23 mouse cellular contexts compared by ENCODE assay signal in genomic region chr1:20974341-20975135, GRCm38 (mm10). TPM values are rescaled to one million over a fixed set of nuclear protein-coding genes. Genes with fewer than 3 reads are reported as not detected.
A peak's percentile ranks its signal among the peaks of the same experiment; 100 is the strongest.
DNase-seq lines count a peak whose midpoint lies in the region; ATAC-seq and TF ChIP-seq lines count a peak whose summit lies in the region.
"Had no signal": no experiment of that assay in that cellular context is flagged by ENCODE, and none has a peak within 500 bp of the region (broad histone marks: within the 10 kb centered on the region; RNA-seq: fewer than 3 reads in every experiment).

No protein-coding gene starts in this region.

- no peak overlapping the region for H3K4me3 ChIP-seq in heart, adult 2 months
- H3K4me3 ChIP-seq in liver, postnatal 0 days (ENCODE audit: low read depth, low read length) = no peak overlapping the region
- no peak overlapping the region for H3K4me3 ChIP-seq in liver, embryonic 12.5 days
- H3K4me3 ChIP-seq in forebrain, embryonic 15.5 days = no peak overlapping the region
- H3K4me3 ChIP-seq: forebrain, embryonic 10.5 days; heart, embryonic 10.5 days; kidney, embryonic 15.5 days; midbrain, embryonic 10.5 days had no signal

- no peak for DNase-seq in heart, adult 2 months
- DNase-seq in heart, postnatal 14 days = no peak
- DNase-seq in liver, postnatal 0 days = no peak
- peak; percentile 20 for DNase-seq in WW6 (ENCODE audit: low read depth, low spot score)
- no peak for DNase-seq in B cell, adult 2 months
- DNase-seq: adrenal gland, adult 2 months; cerebellum, adult 8-10 months; gastrocnemius, postnatal 14 days; layer of hippocampus, postnatal 36 days; liver; lung, adult 2 months; lung, postnatal 4 days; right cerebral cortex, postnatal 4 days; thymus, postnatal 14 days had no signal

- no peaks in the 10 kb centered on the region for H3K27me3 ChIP-seq in heart, adult 2 months (ENCODE audit: control insufficient read depth, insufficient read depth, low read length)
- no peaks in the 10 kb centered on the region for H3K27me3 ChIP-seq in liver, postnatal 0 days (ENCODE audit: insufficient read depth, low read length)
- H3K27me3 ChIP-seq in liver, embryonic 12.5 days (replicated peaks) = no peaks in the 10 kb centered on the region
- no peaks in the 10 kb centered on the region for H3K27me3 ChIP-seq in forebrain, embryonic 15.5 days
- H3K27me3 ChIP-seq: kidney, embryonic 15.5 days had no signal

- TF ChIP-seq CTCF in heart, adult 2 months (IDR thresholded peaks at IDR 0.05) = peak; percentile 41
- peak; percentile 15; the same call in 1 of the 2 replicates for TF ChIP-seq CTCF in liver, postnatal 0 days (IDR thresholded peaks at IDR 0.05; ENCODE audit: low read depth)

- no peaks in the 10 kb centered on the region for H3K36me3 ChIP-seq in heart, adult 2 months (ENCODE audit: control insufficient read depth, insufficient read depth, low read length)
- no peaks in the 10 kb centered on the region for H3K36me3 ChIP-seq in liver, postnatal 0 days (replicated peaks; ENCODE audit: insufficient read depth, low read length)
- no peaks in the 10 kb centered on the region for H3K36me3 ChIP-seq in liver, embryonic 12.5 days
- no peaks in the 10 kb centered on the region for H3K36me3 ChIP-seq in forebrain, embryonic 15.5 days
- H3K36me3 ChIP-seq: forebrain, embryonic 10.5 days; G1E; heart, embryonic 10.5 days; kidney, embryonic 15.5 days; midbrain, embryonic 10.5 days had no signal

- no peak for TF ChIP-seq EP300 in heart, adult 2 months (IDR thresholded peaks at IDR 0.05; ENCODE audit: insufficient read depth, low read depth, low read length)
- TF ChIP-seq EP300 in liver, postnatal 0 days (IDR thresholded peaks at IDR 0.05; ENCODE audit: low read depth) = no peak

- ATAC-seq in liver, postnatal 0 days = no peak
- ATAC-seq in liver, embryonic 12.5 days = no peak
- ATAC-seq in forebrain, embryonic 15.5 days (replicated peaks) = no peak
- ATAC-seq: inflammation-experienced regulatory T-cells, adult 6 months had no signal

- TF ChIP-seq POLR2A in heart, adult 2 months (IDR thresholded peaks at IDR 0.05; ENCODE audit: insufficient read depth, low read depth, low read length) = no peak

- H3K27ac ChIP-seq in heart, adult 2 months = no peak overlapping the region
- no peak overlapping the region for H3K27ac ChIP-seq in liver, postnatal 0 days (ENCODE audit: low read depth)
- no peak overlapping the region for H3K27ac ChIP-seq in liver, embryonic 12.5 days
- no peak overlapping the region for H3K27ac ChIP-seq in forebrain, embryonic 15.5 days (replicated peaks)
- H3K27ac ChIP-seq: forebrain, embryonic 10.5 days; heart, embryonic 10.5 days; kidney, embryonic 15.5 days; midbrain, embryonic 10.5 days; stomach, postnatal 0 days had no signal

- no peak overlapping the region for H3K9ac ChIP-seq in heart, adult 2 months (ENCODE audit: low read depth, low read length)
- H3K9ac ChIP-seq in liver, postnatal 0 days (replicated peaks) = no peak overlapping the region
- no peak overlapping the region for H3K9ac ChIP-seq in liver, embryonic 12.5 days
- H3K9ac ChIP-seq in forebrain, embryonic 15.5 days (replicated peaks) = no peak overlapping the region
- H3K9ac ChIP-seq: kidney, embryonic 15.5 days had no signal

- no peaks in the 10 kb centered on the region for H3K79me2 ChIP-seq in heart, adult 2 months (replicated peaks; ENCODE audit: control insufficient read depth, insufficient read depth, low read length)

- intact Hi-C loops in heart, adult 2 months (cut with DNase I) = no loop called here
- intact Hi-C loops in heart, postnatal 14 days (cut with DNase I) = no loop called here

- 70% methylated on average over 9 of the region's 9 CpGs for WGBS in heart, adult 2 months
- WGBS in liver, postnatal 0 days (ENCODE audit: insufficient replicate concordance) = 64% methylated on average over 9 of the region's 9 CpGs
- 61% methylated on average over 9 of the region's 9 CpGs for WGBS in liver, embryonic 12.5 days (ENCODE audit: insufficient replicate concordance)
- WGBS in forebrain, embryonic 15.5 days = 79% methylated on average over 9 of the region's 9 CpGs

- no peak overlapping the region for H3K4me2 ChIP-seq in liver, postnatal 0 days (ENCODE audit: low read depth, low read length)
- no peak overlapping the region for H3K4me2 ChIP-seq in liver, embryonic 12.5 days
- H3K4me2 ChIP-seq in forebrain, embryonic 15.5 days (replicated peaks) = no peak overlapping the region
- H3K4me2 ChIP-seq: kidney, embryonic 15.5 days had no signal

- no peaks in the 10 kb centered on the region for H3K9me3 ChIP-seq in liver, postnatal 0 days (ENCODE audit: low read length)
- no peaks in the 10 kb centered on the region for H3K9me3 ChIP-seq in liver, embryonic 12.5 days (replicated peaks)
- H3K9me3 ChIP-seq in forebrain, embryonic 15.5 days = no peaks in the 10 kb centered on the region
- H3K9me3 ChIP-seq: forebrain, embryonic 10.5 days; G1E; heart, embryonic 10.5 days; kidney, embryonic 15.5 days; midbrain, embryonic 10.5 days had no signal

- H3K4me1 ChIP-seq in heart, adult 2 months (ENCODE audit: control insufficient read depth, insufficient read depth, low read length) = no peaks in the 10 kb centered on the region
- H3K4me1 ChIP-seq in liver, postnatal 0 days (ENCODE audit: insufficient read depth) = no peaks in the 10 kb centered on the region
- H3K4me1 ChIP-seq in liver, embryonic 12.5 days = no peaks in the 10 kb centered on the region; the same call in 1 of the 2 replicates
- no peaks in the 10 kb centered on the region for H3K4me1 ChIP-seq in forebrain, embryonic 15.5 days
- H3K4me1 ChIP-seq: forebrain, embryonic 10.5 days; heart, embryonic 10.5 days; kidney, embryonic 15.5 days; midbrain, embryonic 10.5 days had no signal

RNA-seq across cellular contexts. Expression of gene Efhc1, which starts 23.1 kb away (rescaled TPM):
- under 1 TPM; 0.41 to 0.63 TPM for total RNA-seq in heart, adult 2 months (2021)
- 1.2 and 1.8 TPM in 2 replicates for polyA plus RNA-seq in heart, adult 2 months (2012; rRNA removed)
- 1 to 10 TPM in 1 of 2 experiments, under 1 TPM in 1; 0.71 to 1.6 TPM for total RNA-seq in heart, postnatal 14 days (2021)
- 0.34 and 0.39 TPM in 2 replicates for polyA plus RNA-seq in liver, postnatal 0 days (2015; fragmentation: Nextera tagmentation; extraction: Ambion mirVana)
- polyA plus RNA-seq in liver, embryonic 12.5 days (2016; fragmentation: Nextera tagmentation; extraction: Ambion mirVana) = 0.62 and 0.77 TPM in 2 replicates
- 1.3 and 2.0 TPM in 2 replicates for polyA plus RNA-seq in forebrain, embryonic 15.5 days (2015; fragmentation: Nextera tagmentation; extraction: Ambion mirVana)
- total RNA-seq: G1E had no signal
- polyA plus RNA-seq: G1E had no signal
